Mouse (Mus musculus) liver, adult 2 months (tissue): ENCODE results near the gene Tekt1. TPM values are rescaled to one million over a fixed set of nuclear protein-coding genes. Genes with fewer than 3 reads are reported as not detected.

ENCODE experiments used
- DNase-seq: peaks from one replicate; pipeline ENCODE4 v3.0.0-alpha.2; 2011; ENCODE audit warnings: low read depth, low spot score; ENCODE audit errors: extremely low read depth
- H3K27ac ChIP-seq: fragments of 200-500 bp; replicated peaks from 2 replicates; pipeline ENCODE4 v1.5.1; 2012; ENCODE audit warnings: low read depth, mild to moderate bottlenecking, control low read depth, inconsistent platforms, low read length; ENCODE audit not compliant: insufficient read depth
- H3K27me3 ChIP-seq: fragments of 200-500 bp; 2 replicates; pipeline ENCODE4 v1.6.1; 2012; ENCODE audit warnings: mild to moderate bottlenecking, moderate library complexity, low read length, inconsistent platforms; ENCODE audit not compliant: control insufficient read depth, insufficient read depth
- H3K36me3 ChIP-seq: fragments of 200-500 bp; 2 replicates; pipeline ENCODE4 v1.6.1; 2012; ENCODE audit warnings: low read length, inconsistent platforms; ENCODE audit not compliant: control insufficient read depth, insufficient read depth
- H3K4me1 ChIP-seq: fragments of 200-500 bp; 2 replicates; pipeline ENCODE4 v1.6.1; 2011; ENCODE audit warnings: low read length; ENCODE audit not compliant: control insufficient read depth, insufficient read depth
- H3K4me3 ChIP-seq: fragments of 200-500 bp; 2 replicates; pipeline ENCODE4 v1.5.1; 2011; ENCODE audit warnings: low read depth, mild to moderate bottlenecking, control low read depth, low read length, moderate library complexity; ENCODE audit not compliant: insufficient read depth
- H3K79me2 ChIP-seq: fragments of 200-500 bp; 2 replicates; pipeline ENCODE4 v1.6.1; 2012; ENCODE audit warnings: inconsistent platforms, mild to moderate bottlenecking, low read length, moderate library complexity; ENCODE audit not compliant: control insufficient read depth, insufficient read depth
- H3K9ac ChIP-seq: fragments of 200-500 bp; 2 replicates; pipeline ENCODE4 v1.6.1; 2012; ENCODE audit warnings: low read depth, mild to moderate bottlenecking, control low read depth, inconsistent platforms, low read length
- CTCF ChIP-seq: fragments of 200-500 bp; IDR thresholded peaks from 2 replicates; pipeline ENCODE4 v1.5.1; 2011; ENCODE audit warnings: low read depth, low read length, control low read depth
- POLR2A ChIP-seq: fragments of 200-500 bp; IDR thresholded peaks from 2 replicates; pipeline ENCODE4 v1.6.1; 2011; ENCODE audit warnings: low read length, control low read depth; ENCODE audit not compliant: insufficient read depth; ENCODE audit errors: extremely low read depth
- WGBS: fragments of 180-500 bp; shearing (Covaris S2); methylation state at CpG from one replicate; pipeline ENCODE4 v1.1.7; 2018; 5-methylcytosine and 5-hydroxymethylcytosine counted together
- polyA plus RNA-seq: library from polyadenylated mRNA; depleted of rRNA; stranded (reverse); fragments of >200 nt; gene quantifications from 2 replicates; pipeline ENCODE4 v1.2.3, GENCODE M21; 2012
- total RNA-seq: library from RNA; depleted of rRNA; stranded (reverse); fragments of >200 nt; gene quantifications from 2 replicates; pipeline ENCODE4 v1.2.3, GENCODE M21; 2014

The Tekt1 gene
- total and polyA plus RNA-seq, 2 experiments: not detected

- WGBS: 78% methylated on average over 3 of the region's 3 CpGs
- no peak overlapping the region for H3K9ac ChIP-seq
- H3K27me3 ChIP-seq: no peaks in the 10 kb centered on the region
- no peak for DNase-seq
- H3K27ac ChIP-seq: no peak overlapping the region
- H3K36me3 ChIP-seq: no peaks in the 10 kb centered on the region
- H3K79me2 ChIP-seq: no peaks in the 10 kb centered on the region
- TF ChIP-seq CTCF (no peak), POLR2A (no peak)
- no peak overlapping the region for H3K4me3 ChIP-seq
- no peaks in the 10 kb centered on the region for H3K4me1 ChIP-seq
Observed at GRCm38 (mm10) chr11:72353186-72353585, 9.1 kb downstream of the Tekt1 start.

- Histone ChIP-seq H3K27ac (no peak overlapping the region), H3K36me3 (no peaks in the 10 kb centered on the region), H3K4me1 (no peaks in the 10 kb centered on the region), H3K79me2 (no peaks in the 10 kb centered on the region), H3K4me3 (no peak overlapping the region), H3K9ac (no peak overlapping the region), H3K27me3 (no peaks in the 10 kb centered on the region)
- no peak for DNase-seq
- WGBS: 95% methylated on average over 1 of the region's 1 CpGs
- TF ChIP-seq POLR2A: no peak
- TF ChIP-seq CTCF: no peak
Observed at GRCm38 (mm10) chr11:72352272-72352671, 10.0 kb downstream of the Tekt1 start.

GRCm38 (mm10) chr11:72349652-72350051, 12.6 kb downstream of the Tekt1 start:
- Histone ChIP-seq H3K27ac (no peak overlapping the region), H3K79me2 (no peaks in the 10 kb centered on the region), H3K4me1 (no peaks in the 10 kb centered on the region), H3K9ac (no peak overlapping the region), H3K27me3 (no peaks in the 10 kb centered on the region), H3K4me3 (no peak overlapping the region), H3K36me3 (no peaks in the 10 kb centered on the region)
- TF ChIP-seq POLR2A (no peak), CTCF (no peak)
- WGBS: 63% methylated on average over 4 of the region's 4 CpGs
- DNase-seq: no peak

GRCm38 (mm10) chr11:72349016-72349415, 13.2 kb downstream of the Tekt1 start:
- Histone ChIP-seq H3K79me2 (no peaks in the 10 kb centered on the region), H3K36me3 (no peaks in the 10 kb centered on the region), H3K27ac (no peak overlapping the region), H3K27me3 (no peaks in the 10 kb centered on the region), H3K4me1 (no peaks in the 10 kb centered on the region), H3K4me3 (no peak overlapping the region), H3K9ac (no peak overlapping the region)
- WGBS: 49% methylated on average over 8 of the region's 8 CpGs
- DNase-seq: no peak
- TF ChIP-seq CTCF (no peak), POLR2A (no peak)

GRCm38 (mm10) chr11:72348563-72348962, 13.7 kb downstream of the Tekt1 start:
- Histone ChIP-seq H3K27me3 (no peaks in the 10 kb centered on the region), H3K36me3 (no peaks in the 10 kb centered on the region), H3K9ac (no peak overlapping the region), H3K79me2 (no peaks in the 10 kb centered on the region), H3K27ac (no peak overlapping the region), H3K4me1 (no peaks in the 10 kb centered on the region), H3K4me3 (no peak overlapping the region)
- DNase-seq: no peak
- WGBS: 60% methylated on average over 10 of the region's 10 CpGs
- TF ChIP-seq CTCF (no peak), POLR2A (no peak)

GRCm38 (mm10) chr11:72344486-72344885, 17.8 kb downstream of the Tekt1 start:
- 0 out of 2 replicates have a peak, but pooled peaks cover 2% of the 10 kb centered on the region for H3K4me1 ChIP-seq
- H3K4me3 ChIP-seq: no peak overlapping the region
- no peaks in the 10 kb centered on the region for H3K79me2 ChIP-seq
- H3K36me3 ChIP-seq: no peaks in the 10 kb centered on the region
- H3K9ac ChIP-seq: no peak overlapping the region
- no peak overlapping the region for H3K27ac ChIP-seq
- DNase-seq: no peak
- H3K27me3 ChIP-seq: no peaks in the 10 kb centered on the region
- TF ChIP-seq CTCF: no peak
- TF ChIP-seq POLR2A: no peak
- 85% methylated on average over 11 of the region's 11 CpGs for WGBS
